ENCODE assay signal across 8 mouse cellular contexts in the genomic region with DNA sequence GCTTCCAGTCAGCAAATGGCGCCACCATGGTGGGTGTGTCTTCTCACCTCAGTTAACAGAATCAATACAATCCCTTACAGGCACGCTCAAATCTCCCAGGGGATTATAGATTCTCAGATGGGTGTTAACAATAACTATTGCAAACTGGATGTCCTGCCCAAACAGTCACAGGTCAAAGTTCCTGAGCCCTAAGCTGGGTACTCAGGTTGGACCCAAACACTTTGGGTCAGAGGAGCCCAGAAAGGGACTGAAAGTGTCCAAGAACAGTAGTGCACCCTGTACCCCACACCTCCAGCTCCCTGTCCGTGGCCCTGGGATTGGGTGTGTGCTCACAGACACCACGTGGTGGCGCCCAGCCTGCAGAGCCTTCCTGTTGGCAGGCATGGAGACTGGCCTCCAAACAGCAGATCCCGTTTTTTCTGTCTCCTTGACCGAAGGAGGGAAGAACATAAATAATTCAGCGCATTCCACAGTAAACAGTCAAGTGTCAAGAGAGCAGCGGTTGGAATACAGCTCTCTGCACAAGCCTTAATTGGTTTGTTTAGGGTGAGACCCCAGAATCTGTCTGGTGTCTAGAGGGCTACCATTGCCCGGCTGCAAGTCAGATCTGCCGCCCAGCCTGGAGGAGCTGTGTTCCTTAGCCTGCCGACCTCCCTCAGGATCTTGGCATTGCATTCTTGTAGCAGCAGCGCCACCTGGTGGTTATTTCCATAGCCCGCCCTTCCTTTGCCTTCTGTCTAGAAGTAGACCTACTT. TPM values are rescaled to one million over a fixed set of nuclear protein-coding genes. Genes with fewer than 3 reads are reported as not detected.
DNase-seq lines count a peak whose midpoint lies in the region; ATAC-seq and TF ChIP-seq lines count a peak whose summit lies in the region.

No protein-coding gene starts in this region.

- peak; percentile 95 for TF ChIP-seq CTCF in layer of hippocampus, adult 2 months (conservative IDR thresholded peaks at IDR 0.05)
- TF ChIP-seq CTCF in lung, adult 2 months (IDR thresholded peaks at IDR 0.05; ENCODE audit: insufficient read depth, low read length), result peak; percentile 92

- H3K9me3 ChIP-seq in forebrain, embryonic 16.5 days (ENCODE audit: control insufficient read depth, low read length), result no peaks in the 10 kb centered on the region

- 11% methylated on average over 14 of the region's 14 CpGs for WGBS in forebrain, embryonic 16.5 days
- 10% methylated on average over 14 of the region's 14 CpGs for WGBS in lung, adult 2 months

- H3K9ac ChIP-seq in forebrain, embryonic 16.5 days (replicated peaks; ENCODE audit: low read depth, low read length), result peak overlapping the region; percentile 39; the same call in 1 of the 2 replicates

- no peak overlapping the region for H3K27ac ChIP-seq in forebrain, embryonic 16.5 days (ENCODE audit: low read length)
- H3K27ac ChIP-seq in layer of hippocampus, adult 2 months, result peak overlapping the region; percentile 39; the same call in 1 of the 2 replicates

- ATAC-seq in cerebellum, adult (ENCODE audit: insufficient number of reproducible peaks, low FRiP score, low TSS enrichment), result peak; percentile 80
- peak; percentile 85 for ATAC-seq in forebrain, embryonic 16.5 days
- ATAC-seq in neutrophil, adult 5-6 weeks (ENCODE audit: extremely low read depth, insufficient number of reproducible peaks, low FRiP score, poor library complexity, severe bottlenecking), result 0 out of 2 replicates have a peak, but pooled peaks have one; percentile 27

- peak; percentile 95 for DNase-seq in ES-CJ7 (ENCODE audit: low read depth, low spot score)
- peak; percentile 91 to 92 for DNase-seq in heart, postnatal 36 days
- DNase-seq in layer of hippocampus, adult 2 months (ENCODE audit: low spot score in 2 of 2), result peak; percentile 82 to 90
- DNase-seq in lung, adult 2 months, result peak; percentile 83
- peak; percentile 81 for DNase-seq in testis, postnatal 14 days (ENCODE audit: low spot score)

- intact Hi-C loops in heart, postnatal 36 days (cut with DNase I), result loop anchor here (1.0 to 5.0 kb wide), 5 partner anchors 97 to 326 kb away; partner anchors contain the start of gene Adamts2

- H3K27me3 ChIP-seq in forebrain, embryonic 16.5 days (replicated peaks; ENCODE audit: control insufficient read depth, insufficient read depth, low read length), result no peaks in the 10 kb centered on the region

- peaks cover 4% of the 10 kb centered on the region; the same call in 1 of the 2 replicates for H3K4me1 ChIP-seq in forebrain, embryonic 16.5 days (replicated peaks; ENCODE audit: control insufficient read depth, insufficient read depth, low read length)
- peaks cover 3% of the 10 kb centered on the region; the same call in 1 of the 2 replicates for H3K4me1 ChIP-seq in lung, adult 2 months (ENCODE audit: control insufficient read depth, insufficient read depth, low read length)

- H3K4me3 ChIP-seq in forebrain, embryonic 16.5 days (replicated peaks; ENCODE audit: low read length), result peak overlapping the region; percentile 26; the same call in 1 of the 2 replicates
- H3K4me3 ChIP-seq in layer of hippocampus, adult 2 months, result peak overlapping the region; percentile 1; the same call in 1 of the 2 replicates
- no peak overlapping the region for H3K4me3 ChIP-seq in lung, adult 2 months (replicated peaks; ENCODE audit: extremely low read depth, low read depth, low read length)

- no peak for TF ChIP-seq POLR2A in lung, adult 2 months (IDR thresholded peaks at IDR 0.05; ENCODE audit: borderline replicate concordance, extremely low read depth, low read depth, low read length)

- no peaks in the 10 kb centered on the region for H3K36me3 ChIP-seq in forebrain, embryonic 16.5 days (ENCODE audit: control insufficient read depth, insufficient read depth)

- peak overlapping the region; percentile 57 for H3K4me2 ChIP-seq in forebrain, embryonic 16.5 days (ENCODE audit: low read length)

RNA-seq across cellular contexts. Expression of gene Zfp354c, which starts 58.4 kb away (rescaled TPM):
- 69.8 and 76.5 TPM in 2 replicates for polyA plus RNA-seq in forebrain, embryonic 16.5 days (2015; fragmentation: Nextera tagmentation; extraction: Ambion mirVana)
- total RNA-seq in heart, postnatal 36 days (2021), result 1 to 10 TPM; 3.8 to 5.0 TPM
- 10 to 100 TPM; 40.8 to 49.6 TPM for total RNA-seq in layer of hippocampus, adult 2 months (2021)
- polyA plus RNA-seq in lung, adult 2 months (2012; rRNA removed), result 1.5 and 2.5 TPM in 2 replicates
- total RNA-seq in neutrophil, adult 5-6 weeks (2017), result 3.3 and 3.8 TPM in 2 replicates

Comparison
In these comparisons a context has a peak if more than half of its experiments do, and no peak if none do; other contexts are left out.
1. ATAC-seq: peak in every context shown above with its lines; median percentile 85 in forebrain, embryonic 16.5 days; 80 in cerebellum, adult; 27 in neutrophil, adult 5-6 weeks.